Mouse (Mus musculus) bone marrow, adult 2 months (tissue): ENCODE measurements around the gene Dpm1.

Experiments used
- CTCF ChIP-seq: fragments of 200-500 bp; IDR thresholded peaks from 2 replicates; pipeline ENCODE4 v1.5.1; 2011; ENCODE audit warnings: low read length, control low read depth; ENCODE audit not compliant: control insufficient read depth, insufficient read depth
- POLR2A ChIP-seq: fragments of 200-500 bp; IDR thresholded peaks from 2 replicates; pipeline ENCODE4 v1.6.1; 2011; ENCODE audit warnings: low read depth, mild to moderate bottlenecking, control low read depth, low read length, borderline replicate concordance; ENCODE audit not compliant: control insufficient read depth

- TF ChIP-seq POLR2A (no peak), CTCF (no peak)
Measured at GRCm38 (mm10) chr2:168199476-168199875, 30.9 kb downstream of the Dpm1 start.
